Mouse (Mus musculus): ENCODE measurements at regions not wholly inside any gene's neighbourhood (a gene's known extent, or its start where the extent isn't known, plus 50 kb on each side); places are given as distances from the start of the nearest gene placed in this dataset.
"Not testable (repeated sequence)": the region's sequence is repeated elsewhere in the genome, so short reads cannot be mapped to it uniquely, and the experiment has no call there.

GRCm38 (mm10) chrX:162359767-162360545 is 200.4 kb upstream of the Nhs start:
- no peak for DNase-seq (ENCODE audit: low spot score in 2 of 2)

DNA sequence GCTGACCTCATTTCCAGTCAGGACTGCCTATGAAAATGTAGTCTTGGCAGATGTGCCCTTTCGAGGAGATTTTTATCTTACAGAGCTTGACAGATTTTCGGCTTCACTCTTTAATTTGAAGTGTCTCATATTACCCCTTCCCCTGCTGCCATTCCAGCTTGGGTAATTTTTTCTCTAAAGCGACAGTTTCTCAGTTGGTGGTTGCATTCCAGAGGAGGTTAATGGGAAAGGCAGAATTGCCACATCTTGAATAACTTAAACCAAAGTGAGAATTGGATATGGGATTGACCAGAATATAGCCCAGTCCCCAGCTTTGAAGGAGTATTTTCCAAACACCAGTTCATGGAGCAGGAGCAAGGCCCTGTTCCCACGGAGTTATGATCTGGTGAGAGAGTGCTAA is 188.8 kb upstream of the Nhs start:
- DNase-seq (ENCODE audit: low spot score in 2 of 2) = no peak

GRCm38 (mm10) chrX:162347886-162348285 is 188.4 kb upstream of the Nhs start:
- no peak for DNase-seq (ENCODE audit: low spot score in 2 of 2)

- DNase-seq (ENCODE audit: low spot score in 2 of 2) = no peak
These were observed 186.1 kb upstream of the Nhs start for GRCm38 (mm10) chrX:162345497-162346143.

DNA sequence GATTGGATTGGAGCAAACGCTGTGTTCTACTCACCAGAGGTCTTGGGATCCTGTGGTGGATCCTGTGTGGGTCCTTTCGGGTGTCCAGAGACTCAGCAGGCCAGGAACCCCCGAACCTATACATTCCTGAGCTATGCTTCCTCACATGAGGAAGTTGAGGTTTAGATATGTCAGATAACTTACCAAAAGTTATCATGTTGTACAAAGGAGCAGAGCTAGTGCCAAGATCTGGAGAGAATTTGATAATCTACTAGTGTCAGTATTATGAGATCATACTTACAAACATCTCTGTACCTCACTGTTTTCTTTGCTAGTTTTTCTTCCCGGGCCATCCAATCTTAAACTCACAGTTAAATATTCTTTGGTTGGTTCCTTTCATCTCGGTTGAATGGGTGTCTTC is 172.6 kb upstream of the Nhs start:
- no peak for DNase-seq (ENCODE audit: low spot score in 2 of 2)

DNA sequence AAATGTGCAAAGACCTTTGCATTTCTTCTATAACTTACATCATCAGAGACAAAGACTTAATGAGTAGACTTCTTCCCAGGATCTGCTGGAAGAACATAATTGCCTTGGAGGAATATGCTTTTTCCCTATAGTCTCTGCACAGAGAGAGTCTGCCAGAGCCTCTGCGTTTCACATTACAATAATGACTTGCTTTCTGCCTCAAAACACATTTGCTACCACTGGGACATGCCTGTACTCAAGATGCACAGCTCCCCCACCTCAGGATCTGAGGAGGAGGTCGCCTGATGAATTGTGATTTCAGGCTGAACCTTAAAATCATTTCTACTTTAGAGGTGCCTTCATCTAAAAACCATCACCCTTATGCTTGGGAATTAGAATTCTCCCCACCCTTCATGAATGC is 148.1 kb upstream of the Nhs start:
- no peak for DNase-seq (ENCODE audit: low spot score in 2 of 2)

DNA sequence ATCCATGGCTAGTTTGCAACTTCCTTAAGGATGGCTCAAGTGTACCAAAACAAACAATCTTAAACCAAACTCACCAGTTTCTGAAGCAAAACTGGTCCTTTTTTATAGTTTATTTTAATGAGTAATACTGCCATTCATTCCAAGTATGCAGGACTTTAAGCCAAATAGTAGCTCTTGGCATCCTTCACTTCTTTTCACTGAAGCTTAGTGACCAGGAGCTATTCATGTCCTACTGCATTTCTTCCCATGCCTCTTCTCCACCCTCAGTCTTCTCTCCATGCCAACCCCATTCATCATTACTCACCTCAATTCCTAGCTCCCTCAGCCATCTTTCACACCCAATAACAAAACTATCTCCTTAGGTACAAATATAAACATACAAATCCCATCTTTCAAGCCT is 144.6 kb upstream of the Nhs start:
- DNase-seq (ENCODE audit: low spot score in 2 of 2) = no peak

DNA sequence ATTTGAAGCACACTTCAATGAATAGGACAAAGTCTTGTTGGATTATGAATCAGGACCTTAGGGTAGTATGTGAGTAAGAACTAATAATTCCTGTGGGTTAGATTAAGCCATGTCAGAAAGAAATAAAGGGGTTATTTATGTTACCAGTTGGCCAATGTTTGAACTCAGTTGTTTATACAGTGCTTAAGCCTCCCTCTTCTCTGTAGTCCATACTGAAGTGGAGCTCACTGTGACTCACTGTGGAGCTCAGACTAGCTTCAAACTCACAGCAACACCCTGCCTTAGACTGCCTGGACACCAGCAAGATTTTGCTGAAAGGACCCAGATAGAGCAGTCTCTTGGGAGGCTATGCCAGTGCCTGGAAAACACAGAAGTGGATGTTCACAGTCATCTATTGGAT is 143.3 kb upstream of the Nhs start:
- DNase-seq (ENCODE audit: low spot score in 2 of 2) = no peak

- DNase-seq (ENCODE audit: low spot score in 2 of 2) = no peak
These were observed 131.7 kb upstream of the Nhs start for GRCm38 (mm10) chrX:162291234-162291633.

GRCm38 (mm10) chrX:162286155-162286554 is 126.6 kb upstream of the Nhs start:
- DNase-seq (ENCODE audit: low spot score in 2 of 2) = not testable (repeated sequence)

- no peak for DNase-seq (ENCODE audit: low spot score in 2 of 2)
These were observed 124.7 kb upstream of the Nhs start for GRCm38 (mm10) chrX:162284252-162284651.

- no peak for DNase-seq (ENCODE audit: low spot score in 2 of 2)
These were observed 123.2 kb upstream of the Nhs start for GRCm38 (mm10) chrX:162282690-162283089.

DNA sequence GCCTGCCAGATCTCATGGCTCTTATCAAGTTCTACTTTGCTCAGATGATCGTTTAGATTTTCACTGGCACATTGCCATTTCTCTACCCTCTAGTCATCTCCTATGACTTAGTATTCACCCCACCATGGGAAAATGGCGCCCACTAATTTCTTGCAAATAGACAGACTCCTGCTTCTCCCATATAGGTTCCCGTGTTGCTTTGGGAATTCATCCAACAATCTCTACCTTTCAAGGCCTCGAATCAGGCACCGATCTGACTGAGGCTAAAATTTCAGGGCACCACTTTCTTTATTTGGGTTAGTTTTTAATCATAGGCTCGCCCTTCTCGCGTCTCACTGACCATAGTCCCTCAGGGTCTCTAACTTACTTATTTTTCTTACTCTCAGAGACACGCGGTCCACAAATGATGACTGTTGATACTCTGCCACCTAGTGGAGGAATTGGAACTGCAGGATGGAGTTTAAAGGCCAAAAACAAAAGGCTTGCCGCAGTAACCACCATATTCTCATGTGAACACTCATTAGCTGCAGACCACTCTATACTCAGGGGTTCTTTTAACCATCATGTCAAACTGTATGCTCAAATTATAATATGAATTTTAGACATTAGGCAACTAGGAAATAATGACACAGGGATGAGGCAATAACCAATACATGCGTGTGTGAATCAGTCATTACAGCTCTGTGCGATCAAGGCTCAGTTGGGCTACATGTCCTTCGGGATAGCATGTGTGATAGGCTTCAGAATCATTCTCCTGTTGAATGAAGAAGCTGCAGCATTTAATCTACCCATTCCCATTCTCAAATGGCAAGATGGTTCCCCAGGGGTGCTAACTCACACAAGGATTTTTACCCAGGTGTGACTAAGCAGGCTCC is 119.5 kb upstream of the Nhs start:
- peak; percentile 27 to 70 for DNase-seq (ENCODE audit: low spot score in 2 of 2)

DNA sequence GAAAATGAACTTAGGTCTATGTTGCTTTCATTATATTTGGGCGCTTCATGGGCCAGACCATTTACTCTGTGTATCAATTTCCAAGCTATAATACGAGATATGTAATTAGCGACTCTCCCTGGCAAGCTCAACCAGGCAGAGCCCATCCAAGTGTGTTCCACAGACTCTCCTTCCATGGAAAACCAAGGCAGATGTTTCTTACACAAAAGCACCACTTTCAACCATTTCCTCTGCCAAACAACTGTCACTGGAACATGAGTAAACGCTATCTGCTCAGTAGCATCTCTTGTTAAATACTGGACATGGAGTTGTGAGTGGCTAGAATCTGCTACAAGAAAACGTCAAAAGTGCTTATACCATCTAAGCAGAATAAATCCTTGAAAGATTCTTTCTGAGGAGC is 115.1 kb upstream of the Nhs start:
- no peak for DNase-seq (ENCODE audit: low spot score in 2 of 2)

DNA sequence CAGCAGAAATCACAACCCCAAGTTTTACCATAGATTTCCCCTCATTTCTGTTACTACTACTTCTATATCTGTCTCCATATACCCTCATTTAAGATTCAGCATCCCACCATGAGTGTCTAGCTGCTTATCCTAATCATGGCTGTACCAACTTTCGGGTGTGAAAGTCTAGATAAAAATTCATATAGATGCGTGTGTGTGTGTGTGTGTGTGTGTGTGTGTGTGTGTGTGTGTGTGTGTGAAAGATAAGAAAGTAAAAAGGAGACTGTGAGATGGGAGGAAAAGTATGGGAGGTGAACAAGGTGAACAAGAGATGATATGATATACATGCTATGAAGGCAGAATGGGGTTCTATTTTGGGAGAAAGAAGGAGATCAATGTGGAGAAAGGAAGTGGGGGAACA is 111.7 kb upstream of the Nhs start:
- DNase-seq (ENCODE audit: low spot score in 2 of 2) = no peak

- DNase-seq (ENCODE audit: low spot score in 2 of 2) = no peak
These were observed 109.4 kb upstream of the Nhs start for GRCm38 (mm10) chrX:162268918-162269317.

DNA sequence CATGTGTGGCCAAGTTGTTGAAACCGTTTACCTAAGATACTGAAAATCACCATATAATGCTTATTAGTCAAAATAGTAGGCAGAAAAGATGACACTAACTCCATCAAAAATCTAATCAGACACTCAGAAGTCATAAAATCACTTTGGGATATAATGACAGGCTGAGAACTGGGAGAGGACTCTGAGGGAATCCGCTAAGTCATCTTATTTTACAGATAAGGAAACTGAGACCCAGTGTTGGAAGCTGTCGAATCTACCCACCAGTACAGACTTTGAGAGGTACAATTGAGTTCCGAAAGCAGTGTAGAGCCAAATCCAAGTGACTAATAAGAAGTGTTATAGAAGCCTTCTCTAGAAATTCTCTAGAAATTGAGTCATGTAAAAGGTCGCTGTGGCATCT is 108.6 kb upstream of the Nhs start:
- DNase-seq (ENCODE audit: low spot score in 2 of 2) = no peak

- no peak for DNase-seq (ENCODE audit: low spot score in 2 of 2)
These were observed 108.1 kb upstream of the Nhs start for GRCm38 (mm10) chrX:162267679-162268078.

DNA sequence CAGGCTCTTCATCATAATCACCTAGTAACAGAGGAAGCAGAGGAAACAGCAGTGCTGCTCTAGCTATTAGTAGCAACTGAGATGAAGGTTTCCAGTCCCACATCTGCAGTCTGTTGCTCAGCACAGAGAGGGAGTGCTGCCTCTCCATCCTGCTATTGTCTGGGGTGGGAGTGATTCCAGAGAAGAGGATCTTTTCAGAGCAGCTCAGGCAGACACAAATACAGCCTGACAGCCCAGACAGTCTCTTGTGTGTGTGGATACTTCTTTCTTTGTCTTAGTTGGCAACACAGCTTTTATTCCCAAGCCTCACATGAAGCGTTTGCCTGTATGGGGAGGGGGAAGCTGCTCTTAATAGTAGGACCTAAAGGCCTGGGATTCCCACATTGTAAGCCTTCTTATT is 107.2 kb upstream of the Nhs start:
- no peak for DNase-seq (ENCODE audit: low spot score in 2 of 2)

DNA sequence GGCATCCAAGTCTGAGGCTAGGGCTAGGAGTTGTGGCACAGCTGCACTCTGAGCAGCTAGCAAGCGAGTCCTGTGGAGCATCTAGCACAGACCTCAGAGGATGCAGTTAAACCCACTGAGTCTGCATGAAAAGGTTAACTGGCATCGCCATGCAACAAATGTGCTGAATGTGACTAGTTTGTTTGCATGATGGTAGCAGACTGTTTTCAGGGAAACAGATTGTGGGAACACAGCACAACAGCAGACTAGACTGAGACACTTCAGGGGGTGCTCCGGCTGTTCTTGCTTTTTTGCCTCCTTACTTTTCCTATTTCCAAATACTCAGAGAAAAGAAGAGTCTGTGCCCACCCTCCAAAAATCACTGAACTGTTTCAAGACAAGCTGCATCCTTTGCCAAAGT is 97.9 kb upstream of the Nhs start:
- DNase-seq (ENCODE audit: low spot score in 2 of 2) = peak in 1 of 2 experiments; percentile 14

DNA sequence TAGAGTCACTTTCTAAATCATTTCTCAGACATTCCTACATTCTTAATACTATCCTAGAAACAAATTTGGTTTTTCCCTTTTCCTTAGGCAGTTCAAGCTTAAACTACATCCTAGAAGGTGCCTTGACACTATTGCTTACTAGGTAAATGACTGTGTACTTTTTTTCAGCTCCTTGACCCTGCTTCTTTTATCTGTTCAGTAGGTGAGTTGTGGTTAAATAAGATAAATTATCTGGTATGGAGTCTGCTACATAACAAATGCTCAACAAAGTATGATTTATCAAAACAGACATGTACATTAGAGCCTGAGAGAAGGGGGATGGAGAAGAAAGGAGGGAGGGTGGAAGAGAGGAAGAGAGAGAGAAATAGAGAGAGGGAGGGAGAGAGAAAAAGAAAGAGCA is 96.3 kb upstream of the Nhs start:
- DNase-seq (ENCODE audit: low spot score in 2 of 2) = no peak

- DNase-seq (ENCODE audit: low spot score in 2 of 2) = no peak
These were observed 81.8 kb upstream of the Nhs start for GRCm38 (mm10) chrX:162241291-162241690.

Measured in layer of hippocampus, adult 18-20 months (tissue).